Mouse (Mus musculus): ENCODE measurements around the gene Slc6a18. TPM values are rescaled to one million over a fixed set of nuclear protein-coding genes. Genes with fewer than 3 reads are reported as not detected.
A peak's percentile ranks its signal among the peaks of the same experiment; 100 is the strongest.

The Slc6a18 gene
- polyA plus RNA-seq, 1 experiment from 2014 or later = not detected

GRCm38 (mm10) chr13:73680394-73680793, 2.6 kb upstream of the Slc6a18 start:
- WGBS = 26% methylated on average over 1 of the region's 1 CpGs
- ATAC-seq (replicated peaks; ENCODE audit: extremely low read depth, insufficient read depth, low FRiP score) = no peak
- Histone ChIP-seq H3K27me3 (ENCODE audit: control insufficient read depth, insufficient read depth, low read length) (no peaks in the 10 kb centered on the region), H3K4me3 (ENCODE audit: low read length) (no peak overlapping the region), H3K9me3 (replicated peaks; ENCODE audit: control insufficient read depth, low read length) (no peaks in the 10 kb centered on the region), H3K36me3 (ENCODE audit: control insufficient read depth, insufficient read depth) (no peaks in the 10 kb centered on the region), H3K27ac (ENCODE audit: low read length) (no peak overlapping the region), H3K4me2 (ENCODE audit: low read depth, low read length) (no peak overlapping the region), H3K4me1 (ENCODE audit: control insufficient read depth, insufficient read depth, low read length) (no peaks in the 10 kb centered on the region), H3K9ac (ENCODE audit: low read length) (no peak overlapping the region)

GRCm38 (mm10) chr13:73679311-73679710, 1.5 kb upstream of the Slc6a18 start:
- no peaks in the 10 kb centered on the region for H3K36me3 ChIP-seq (ENCODE audit: control insufficient read depth, insufficient read depth)
- no peak overlapping the region for H3K9ac ChIP-seq (ENCODE audit: low read length)
- no peaks in the 10 kb centered on the region for H3K4me1 ChIP-seq (ENCODE audit: control insufficient read depth, insufficient read depth, low read length)
- no peaks in the 10 kb centered on the region for H3K27me3 ChIP-seq (ENCODE audit: control insufficient read depth, insufficient read depth, low read length)
- H3K4me2 ChIP-seq (ENCODE audit: low read depth, low read length) = no peak overlapping the region
- 50% methylated on average over 2 of the region's 2 CpGs for WGBS
- no peak for ATAC-seq (replicated peaks; ENCODE audit: extremely low read depth, insufficient read depth, low FRiP score)
- no peak overlapping the region for H3K27ac ChIP-seq (ENCODE audit: low read length)
- H3K4me3 ChIP-seq (ENCODE audit: low read length) = no peak overlapping the region
- H3K9me3 ChIP-seq (replicated peaks; ENCODE audit: control insufficient read depth, low read length) = no peaks in the 10 kb centered on the region

- H3K9me3 ChIP-seq (replicated peaks; ENCODE audit: control insufficient read depth, low read length) = no peaks in the 10 kb centered on the region
- WGBS = 84% methylated on average over 7 of the region's 7 CpGs
- H3K4me1 ChIP-seq (ENCODE audit: control insufficient read depth, insufficient read depth, low read length) = no peaks in the 10 kb centered on the region
- no peak overlapping the region for H3K9ac ChIP-seq (ENCODE audit: low read length)
- H3K27ac ChIP-seq (ENCODE audit: low read length) = no peak overlapping the region
- no peaks in the 10 kb centered on the region for H3K27me3 ChIP-seq (ENCODE audit: control insufficient read depth, insufficient read depth, low read length)
- no peak for ATAC-seq (replicated peaks; ENCODE audit: extremely low read depth, insufficient read depth, low FRiP score)
- H3K4me3 ChIP-seq (ENCODE audit: low read length) = no peak overlapping the region
- no peaks in the 10 kb centered on the region for H3K36me3 ChIP-seq (ENCODE audit: control insufficient read depth, insufficient read depth)
- H3K4me2 ChIP-seq (ENCODE audit: low read depth, low read length) = no peak overlapping the region
Observed at GRCm38 (mm10) chr13:73675161-73675560, 2.7 kb downstream of the Slc6a18 start.

- H3K4me1 ChIP-seq (ENCODE audit: control insufficient read depth, insufficient read depth, low read length) = no peaks in the 10 kb centered on the region
- H3K9ac ChIP-seq (ENCODE audit: low read length) = no peak overlapping the region
- no peaks in the 10 kb centered on the region for H3K9me3 ChIP-seq (replicated peaks; ENCODE audit: control insufficient read depth, low read length)
- no peak overlapping the region for H3K27ac ChIP-seq (ENCODE audit: low read length)
- no peak overlapping the region for H3K4me2 ChIP-seq (ENCODE audit: low read depth, low read length)
- no peak overlapping the region for H3K4me3 ChIP-seq (ENCODE audit: low read length)
- 74% methylated on average over 2 of the region's 2 CpGs for WGBS
- H3K36me3 ChIP-seq (ENCODE audit: control insufficient read depth, insufficient read depth) = no peaks in the 10 kb centered on the region
- H3K27me3 ChIP-seq (ENCODE audit: control insufficient read depth, insufficient read depth, low read length) = 0 out of 2 replicates have a peak, but pooled peaks cover 3% of the 10 kb centered on the region
- no peak for ATAC-seq (replicated peaks; ENCODE audit: extremely low read depth, insufficient read depth, low FRiP score)
Observed at GRCm38 (mm10) chr13:73660163-73660695, 17.6 kb downstream of the Slc6a18 start.

GRCm38 (mm10) chr13:73658953-73659352, 18.9 kb downstream of the Slc6a18 start:
- Histone ChIP-seq H3K4me2 (ENCODE audit: low read depth, low read length) (no peak overlapping the region), H3K9me3 (replicated peaks; ENCODE audit: control insufficient read depth, low read length) (no peaks in the 10 kb centered on the region), H3K27me3 (ENCODE audit: control insufficient read depth, insufficient read depth, low read length) (0 out of 2 replicates have a peak, but pooled peaks cover 3% of the 10 kb centered on the region), H3K36me3 (ENCODE audit: control insufficient read depth, insufficient read depth) (no peaks in the 10 kb centered on the region), H3K4me1 (ENCODE audit: control insufficient read depth, insufficient read depth, low read length) (no peaks in the 10 kb centered on the region), H3K27ac (ENCODE audit: low read length) (no peak overlapping the region), H3K9ac (ENCODE audit: low read length) (no peak overlapping the region), H3K4me3 (ENCODE audit: low read length) (no peak overlapping the region)
- no peak for ATAC-seq (replicated peaks; ENCODE audit: extremely low read depth, insufficient read depth, low FRiP score)
- 22% methylated on average over 2 of the region's 2 CpGs for WGBS

- no peak overlapping the region for H3K4me2 ChIP-seq (ENCODE audit: low read depth, low read length)
- ATAC-seq (replicated peaks; ENCODE audit: extremely low read depth, insufficient read depth, low FRiP score) = no peak
- no peaks in the 10 kb centered on the region for H3K4me1 ChIP-seq (ENCODE audit: control insufficient read depth, insufficient read depth, low read length)
- no peak overlapping the region for H3K4me3 ChIP-seq (ENCODE audit: low read length)
- H3K9ac ChIP-seq (ENCODE audit: low read length) = no peak overlapping the region
- no peaks in the 10 kb centered on the region for H3K9me3 ChIP-seq (replicated peaks; ENCODE audit: control insufficient read depth, low read length)
- H3K27ac ChIP-seq (ENCODE audit: low read length) = no peak overlapping the region
- 0 out of 2 replicates have a peak, but pooled peaks cover 3% of the 10 kb centered on the region for H3K27me3 ChIP-seq (ENCODE audit: control insufficient read depth, insufficient read depth, low read length)
- no peaks in the 10 kb centered on the region for H3K36me3 ChIP-seq (ENCODE audit: control insufficient read depth, insufficient read depth)
- WGBS = 74% methylated on average over 3 of the region's 3 CpGs
Observed at GRCm38 (mm10) chr13:73654976-73655375, 22.8 kb downstream of the Slc6a18 start.

GRCm38 (mm10) chr13:73653266-73653665, 24.6 kb downstream of the Slc6a18 start:
- Histone ChIP-seq H3K4me3 (ENCODE audit: low read length) (no peak overlapping the region), H3K27ac (ENCODE audit: low read length) (no peak overlapping the region), H3K9me3 (replicated peaks; ENCODE audit: control insufficient read depth, low read length) (no peaks in the 10 kb centered on the region), H3K4me2 (ENCODE audit: low read depth, low read length) (no peak overlapping the region), H3K4me1 (ENCODE audit: control insufficient read depth, insufficient read depth, low read length) (no peaks in the 10 kb centered on the region), H3K36me3 (ENCODE audit: control insufficient read depth, insufficient read depth) (no peaks in the 10 kb centered on the region), H3K9ac (ENCODE audit: low read length) (no peak overlapping the region), H3K27me3 (ENCODE audit: control insufficient read depth, insufficient read depth, low read length) (no peaks in the 10 kb centered on the region)
- 74% methylated on average over 3 of the region's 3 CpGs for WGBS
- no peak for ATAC-seq (replicated peaks; ENCODE audit: extremely low read depth, insufficient read depth, low FRiP score)

GRCm38 (mm10) chr13:73646397-73647087, 31.3 kb downstream of the Slc6a18 start:
- H3K9me3 ChIP-seq (replicated peaks; ENCODE audit: control insufficient read depth, low read length) = no peaks in the 10 kb centered on the region
- 42% methylated on average over 6 of the region's 6 CpGs for WGBS
- 0 out of 2 replicates have a peak, but pooled peaks have one; percentile 47 for ATAC-seq (replicated peaks; ENCODE audit: extremely low read depth, insufficient read depth, low FRiP score)

GRCm38 (mm10) chr13:73641296-73641695, 36.5 kb downstream of the Slc6a18 start:
- Histone ChIP-seq H3K27me3 (ENCODE audit: control insufficient read depth, insufficient read depth, low read length) (no peaks in the 10 kb centered on the region), H3K4me2 (ENCODE audit: low read depth, low read length) (no peak overlapping the region), H3K27ac (ENCODE audit: low read length) (no peak overlapping the region), H3K4me3 (ENCODE audit: low read length) (no peak overlapping the region), H3K9ac (ENCODE audit: low read length) (no peak overlapping the region), H3K9me3 (replicated peaks; ENCODE audit: control insufficient read depth, low read length) (no peaks in the 10 kb centered on the region), H3K4me1 (ENCODE audit: control insufficient read depth, insufficient read depth, low read length) (no peaks in the 10 kb centered on the region), H3K36me3 (ENCODE audit: control insufficient read depth, insufficient read depth) (no peaks in the 10 kb centered on the region)
- peak; percentile 45 for ATAC-seq (replicated peaks; ENCODE audit: extremely low read depth, insufficient read depth, low FRiP score)
- WGBS = 77% methylated on average over 4 of the region's 4 CpGs

More at GRCm38 (mm10) chr13:73646397-73647087, 31.3 kb downstream of the Slc6a18 start:
- H3K4me3 ChIP-seq (ENCODE audit: low read length) = no peak overlapping the region
- H3K4me1 ChIP-seq (ENCODE audit: control insufficient read depth, insufficient read depth, low read length) = no peaks in the 10 kb centered on the region
- no peak overlapping the region for H3K9ac ChIP-seq (ENCODE audit: low read length)
- H3K27me3 ChIP-seq (ENCODE audit: control insufficient read depth, insufficient read depth, low read length) = no peaks in the 10 kb centered on the region
- no peak overlapping the region for H3K27ac ChIP-seq (ENCODE audit: low read length)
- no peaks in the 10 kb centered on the region for H3K36me3 ChIP-seq (ENCODE audit: control insufficient read depth, insufficient read depth)
- no peak overlapping the region for H3K4me2 ChIP-seq (ENCODE audit: low read depth, low read length)

All from heart, embryonic 16.5 days (tissue).